Mouse (Mus musculus): ENCODE results near the gene Lce1d. TPM values are rescaled to one million over a fixed set of nuclear protein-coding genes. Genes with fewer than 3 reads are reported as not detected.

Gene Lce1d
- not detected for total RNA-seq (2021)
- long read RNA-seq, experiment 1, result 0 reads
- long read RNA-seq, experiment 2, result 0 reads

DNA sequence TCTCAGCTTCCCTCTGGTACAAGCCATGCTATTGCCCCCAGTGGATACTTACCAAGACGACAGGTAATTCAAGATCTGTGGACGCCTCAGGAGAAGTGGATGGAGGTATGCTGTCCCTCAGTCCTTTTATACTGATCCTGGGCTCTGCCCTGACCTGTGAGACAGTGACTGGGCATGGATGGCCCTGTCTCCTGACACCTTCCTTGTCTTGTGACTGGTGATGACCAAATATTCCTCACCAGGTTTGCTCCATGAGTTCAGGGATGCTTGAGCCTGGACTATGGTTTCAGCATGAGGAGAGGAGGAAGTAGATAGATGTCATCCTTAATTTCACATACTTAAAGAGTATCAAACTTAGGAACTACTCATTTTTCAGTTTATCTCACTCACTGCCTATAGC lies at the start of gene Lce1d:
Gene Lce1d (minus strand): TSS at position 101 of the 400 bp plus-strand sequence.
- no peak for DNase-seq (ENCODE audit: low spot score in 2 of 2)

GRCm38 (mm10) chr3:92722631-92723030 lies 35.6 kb upstream of the Lce1d start:
- DNase-seq (ENCODE audit: low spot score in 2 of 2), result no peak

DNA sequence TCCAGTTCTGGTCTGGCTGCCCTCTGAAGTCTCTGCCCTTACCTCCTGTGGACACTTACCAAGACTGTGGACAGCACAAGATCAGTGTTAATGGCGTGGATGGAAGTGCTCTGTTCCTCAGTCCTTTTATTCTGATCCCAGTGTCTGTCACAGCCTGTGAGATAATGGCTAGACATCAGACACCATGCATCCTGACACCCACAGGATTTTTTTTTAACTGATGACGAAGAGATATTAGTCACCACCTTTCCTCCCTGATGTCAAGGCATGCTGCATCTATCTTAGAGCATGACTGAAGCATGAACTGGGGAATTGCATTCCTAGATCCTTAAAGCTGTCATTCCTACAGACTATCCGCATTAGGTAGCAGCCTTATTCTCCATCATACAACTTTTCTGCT lies 33.2 kb upstream of the Lce1d start, which contains the start of gene Lce1f:
Gene Lce1f (minus strand): TSS at position 101 of the 400 bp plus-strand sequence.
- no peak for DNase-seq (ENCODE audit: low spot score in 2 of 2)

DNA sequence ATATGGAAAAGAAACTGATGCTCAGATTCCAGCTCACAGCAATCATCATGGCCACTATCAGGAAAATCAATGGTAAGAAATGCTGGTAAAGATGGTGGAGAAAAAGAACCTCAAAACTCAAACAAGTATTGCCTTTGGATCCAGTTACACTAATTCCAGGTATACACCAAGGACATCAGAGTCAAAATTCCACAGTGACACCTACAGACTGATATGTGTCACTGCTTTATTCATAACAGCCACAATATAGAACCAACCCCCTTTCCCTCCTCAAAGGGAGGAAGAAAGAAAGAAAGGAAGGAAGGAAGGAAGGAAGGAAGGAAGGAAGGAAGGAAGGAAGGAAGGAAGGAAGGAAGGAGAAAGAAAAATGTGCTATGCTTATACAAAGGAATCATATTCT lies 28.1 kb upstream of the Lce1d start:
- DNase-seq (ENCODE audit: low spot score in 2 of 2), result no peak

GRCm38 (mm10) chr3:92708974-92709373 lies 22.0 kb upstream of the Lce1d start, which contains the start of gene Lce1e:
Lce1e (minus strand) TSS chr3:92709074.
- DNase-seq (ENCODE audit: low spot score in 2 of 2), result no peak

GRCm38 (mm10) chr3:92694613-92695012 lies 7.6 kb upstream of the Lce1d start:
- no peak for DNase-seq (ENCODE audit: low spot score in 2 of 2)

GRCm38 (mm10) chr3:92691688-92692087 lies 4.7 kb upstream of the Lce1d start:
- no peak for DNase-seq (ENCODE audit: low spot score in 2 of 2)

DNA sequence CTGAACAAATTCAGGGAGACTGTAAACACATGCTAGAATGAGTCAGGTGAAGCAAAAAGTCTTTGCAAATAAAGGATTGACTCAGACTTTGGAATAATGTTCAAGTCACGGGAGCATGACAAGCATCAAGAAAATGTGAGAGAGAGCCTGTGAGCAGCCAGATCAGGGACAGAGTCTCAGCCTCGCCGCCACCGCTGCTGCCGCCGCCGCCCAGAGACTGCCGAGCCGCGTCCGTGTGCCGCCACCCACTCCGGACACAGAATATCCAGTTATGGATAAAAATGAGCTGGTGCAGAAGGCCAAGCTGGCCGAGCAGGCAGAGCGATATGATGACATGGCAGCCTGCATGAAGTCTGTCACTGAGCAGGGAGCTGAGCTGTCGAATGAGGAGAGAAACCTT lies 2.1 kb upstream of the Lce1d start:
- peak in 1 of 2 experiments; percentile 2 for DNase-seq (ENCODE audit: low spot score in 2 of 2)

DNA sequence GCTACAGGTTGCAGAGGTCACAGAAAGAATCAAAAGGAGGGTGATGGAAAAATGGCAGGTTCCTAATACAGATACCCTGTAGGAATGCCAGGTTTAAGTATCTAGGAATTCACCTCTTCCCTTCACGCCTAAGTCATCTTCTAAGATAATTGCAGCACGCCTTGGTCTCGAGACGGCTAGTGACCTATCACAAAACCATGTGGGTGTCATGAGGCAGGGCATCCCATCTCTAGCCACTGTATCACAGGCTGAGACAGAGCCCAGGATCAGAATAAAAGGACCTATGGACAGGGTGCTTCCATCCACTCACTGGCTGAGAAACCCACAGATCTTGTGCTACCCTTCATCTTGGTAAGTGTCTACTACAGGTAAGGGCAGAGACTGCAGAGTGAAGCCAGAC lies 8.1 kb downstream of the Lce1d start, which contains the start of gene Lce1c:
Gene Lce1c (plus strand): TSS at position 301 of the 400 bp plus-strand sequence.
- no peak for DNase-seq (ENCODE audit: low spot score in 2 of 2)

DNA sequence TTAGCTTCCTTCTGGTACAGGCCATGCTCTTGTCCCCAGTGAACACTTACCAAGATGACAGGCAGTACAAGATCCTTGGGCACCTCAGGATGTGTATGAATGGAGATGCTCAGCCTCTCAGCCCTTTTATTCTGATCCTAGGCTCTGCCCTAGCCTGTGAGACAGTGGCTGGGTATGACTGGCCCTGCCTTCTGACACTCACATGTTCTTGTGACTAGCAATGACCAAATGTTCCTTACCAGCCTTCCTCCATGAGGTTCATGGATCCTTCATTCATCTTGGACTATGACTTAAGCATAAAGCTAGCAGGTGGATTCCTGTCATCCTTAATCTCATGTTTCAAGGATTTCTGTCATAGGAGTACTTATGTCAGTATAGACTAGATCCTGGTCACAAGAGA lies 16.8 kb downstream of the Lce1d start, which contains the start of gene Lce1a2:
Gene Lce1a2 (minus strand): TSS at position 101 of the 400 bp plus-strand sequence.
- no peak for DNase-seq (ENCODE audit: low spot score in 2 of 2)

DNA sequence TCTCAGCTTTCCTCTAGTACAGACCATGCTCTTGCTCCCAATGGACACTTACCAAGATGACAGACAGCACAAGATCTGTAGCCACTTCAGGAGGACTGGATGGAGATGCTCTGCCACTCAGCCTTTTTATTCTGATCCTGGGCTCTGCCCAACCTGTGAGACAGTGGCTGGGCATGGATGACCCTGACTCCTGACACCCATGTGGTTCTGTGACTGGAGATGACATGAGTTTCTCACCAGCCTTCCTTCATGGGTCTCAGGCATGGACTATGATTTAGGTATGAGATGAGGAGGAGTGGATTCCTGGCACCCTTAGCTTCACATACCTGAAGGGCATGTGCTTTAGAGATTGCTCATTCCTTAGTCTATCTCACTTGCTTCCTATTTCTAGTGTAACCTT lies 30.2 kb downstream of the Lce1d start, which contains the start of gene Lce1b:
Gene Lce1b (minus strand): TSS at position 101 of the 400 bp plus-strand sequence.
- no peak for DNase-seq (ENCODE audit: low spot score in 2 of 2)

DNA sequence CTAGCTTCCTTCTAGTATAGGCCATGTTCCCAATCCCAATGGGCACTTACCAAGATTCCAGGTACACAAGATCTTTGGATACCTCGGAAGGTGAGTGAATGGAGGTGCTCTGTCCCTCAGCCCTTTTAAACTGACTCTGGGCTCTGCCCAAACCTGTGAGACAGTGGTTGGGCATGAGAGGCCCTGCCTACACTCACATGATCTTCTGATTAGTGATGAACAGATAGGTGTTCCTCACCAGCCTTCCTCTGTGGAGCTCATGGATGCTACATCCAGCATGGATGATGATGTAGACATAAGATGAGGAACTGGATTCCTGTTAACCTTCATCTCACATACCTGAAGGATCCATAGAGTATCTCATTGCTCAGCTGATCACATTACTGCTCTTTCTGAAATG lies 38.8 kb downstream of the Lce1d start, which contains the start of gene Lce1a1:
Gene Lce1a1 (minus strand): TSS at position 101 of the 400 bp plus-strand sequence.
- no peak for DNase-seq (ENCODE audit: low spot score in 2 of 2)

GRCm38 (mm10) chr3:92639854-92640253 lies 47.2 kb downstream of the Lce1d start:
- no peak for DNase-seq (ENCODE audit: low spot score in 2 of 2)

- no peak for DNase-seq (ENCODE audit: low spot score in 2 of 2)
Measured at GRCm38 (mm10) chr3:92638653-92638991, 48.4 kb downstream of the Lce1d start.

DNA sequence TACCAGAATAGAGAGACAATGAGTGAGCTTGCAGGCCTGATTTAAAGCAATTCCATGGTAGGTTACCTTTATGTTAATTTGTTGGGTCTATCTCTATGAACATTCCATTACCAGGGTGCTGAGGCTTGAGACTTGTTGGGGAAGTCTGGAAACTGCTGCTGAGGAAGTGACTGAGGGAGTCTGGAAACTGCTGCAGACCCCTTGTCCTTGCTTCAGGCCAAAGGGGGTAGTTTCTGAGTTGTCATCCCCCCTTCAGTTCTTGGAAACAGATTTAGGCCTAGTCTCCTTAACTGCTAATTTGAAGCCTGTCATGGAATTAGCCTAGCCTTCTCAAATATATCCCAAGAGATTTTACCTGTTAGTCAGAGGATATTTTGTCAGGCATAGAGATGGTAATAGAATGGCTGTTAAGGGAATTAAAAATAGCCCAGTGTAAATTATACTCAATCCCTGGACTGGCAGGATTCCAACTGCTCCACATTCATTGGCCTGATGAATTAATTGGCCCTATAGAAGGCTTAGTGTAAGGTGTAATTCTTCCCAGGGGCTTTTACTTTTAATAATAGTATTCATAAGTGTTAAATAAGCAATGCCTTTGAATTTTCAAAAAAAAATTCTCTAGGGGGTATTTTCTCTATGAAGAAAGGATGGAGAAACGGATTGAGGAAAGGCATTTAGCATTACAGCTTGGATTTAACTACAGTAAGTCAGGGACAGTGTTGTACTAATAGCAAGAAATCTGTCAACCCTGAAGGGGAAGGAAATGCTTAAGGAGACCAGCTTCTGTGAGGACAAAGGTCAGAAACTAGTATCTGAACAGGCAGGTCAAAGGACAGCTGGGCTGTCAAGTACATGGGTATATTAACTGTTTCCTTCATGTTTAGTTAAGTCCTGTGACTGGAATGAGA lies 49.0 kb downstream of the Lce1d start:
- DNase-seq (ENCODE audit: low spot score in 2 of 2), result no peak

Other genes starting within 250 kb of the Lce1d start
- not detected for gene Sprr1b, start 248.4 kb downstream of the Lce1d start, total RNA-seq (2021)
- not detected for gene Sprr3, start 228.5 kb downstream of the Lce1d start, total RNA-seq (2021)
- gene Sprr1a, start 201.3 kb downstream of the Lce1d start, total RNA-seq (2021), result not detected
- not detected for gene Sprr4, start 186.7 kb downstream of the Lce1d start, total RNA-seq (2021)
- gene 2310046K23Rik, start 152.7 kb downstream of the Lce1d start, total RNA-seq (2021), result not detected
- not detected for gene Ivl, start 113.5 kb downstream of the Lce1d start, total RNA-seq (2021)
- not detected for gene Smcp, start 98.2 kb downstream of the Lce1d start, total RNA-seq (2021)
- gene 2210017I01Rik, start 79.7 kb downstream of the Lce1d start, total RNA-seq (2021), result not detected
- not detected for gene Lce6a, start 65.5 kb downstream of the Lce1d start, total RNA-seq (2021)
- gene Lce1a1, start 38.9 kb downstream of the Lce1d start, total RNA-seq (2021), result not detected
- not detected for gene Lce1b, start 30.3 kb downstream of the Lce1d start, total RNA-seq (2021)
- gene Lce1a2, start 16.9 kb downstream of the Lce1d start, total RNA-seq (2021), result not detected
- not detected for gene Lce1c, start 8.0 kb downstream of the Lce1d start, total RNA-seq (2021)
- gene Lce1e, start 21.9 kb upstream of the Lce1d start, total RNA-seq (2021), result not detected
- gene Lce1f, start 33.1 kb upstream of the Lce1d start, total RNA-seq (2021), result not detected
- not detected for gene Gm38119, start 51.9 kb upstream of the Lce1d start, total RNA-seq (2021)
- not detected for gene Lce1g, start 65.1 kb upstream of the Lce1d start, total RNA-seq (2021)
- not detected for gene Lce1h, start 77.9 kb upstream of the Lce1d start, total RNA-seq (2021)
- gene Lce1i, start 91.7 kb upstream of the Lce1d start, total RNA-seq (2021), result not detected
- gene Lce1j, start 103.3 kb upstream of the Lce1d start, total RNA-seq (2021), result not detected
- not detected for gene Lce1k, start 120.7 kb upstream of the Lce1d start, total RNA-seq (2021)
- gene Kprp, start 140.0 kb upstream of the Lce1d start, total RNA-seq (2021), result not detected
- not detected for gene Lce1l, start 164.1 kb upstream of the Lce1d start, total RNA-seq (2021)
- gene 2310050C09Rik, start 183.0 kb upstream of the Lce1d start, total RNA-seq (2021), result not detected
- gene Lce3a, start 239.0 kb upstream of the Lce1d start, total RNA-seq (2021), result not detected
- not detected for gene Lce3b, start 245.8 kb upstream of the Lce1d start, total RNA-seq (2021)

Data from layer of hippocampus, postnatal 14 days (tissue).